Mouse (Mus musculus): ENCODE measurements at regions not wholly inside any gene's neighbourhood (a gene's known extent, or its start where the extent isn't known, plus 50 kb on each side); places are given as distances from the start of the nearest gene placed in this dataset.
"Not testable (repeated sequence)": the region's sequence is repeated elsewhere in the genome, so short reads cannot be mapped to it uniquely, and the experiment has no call there.

DNA sequence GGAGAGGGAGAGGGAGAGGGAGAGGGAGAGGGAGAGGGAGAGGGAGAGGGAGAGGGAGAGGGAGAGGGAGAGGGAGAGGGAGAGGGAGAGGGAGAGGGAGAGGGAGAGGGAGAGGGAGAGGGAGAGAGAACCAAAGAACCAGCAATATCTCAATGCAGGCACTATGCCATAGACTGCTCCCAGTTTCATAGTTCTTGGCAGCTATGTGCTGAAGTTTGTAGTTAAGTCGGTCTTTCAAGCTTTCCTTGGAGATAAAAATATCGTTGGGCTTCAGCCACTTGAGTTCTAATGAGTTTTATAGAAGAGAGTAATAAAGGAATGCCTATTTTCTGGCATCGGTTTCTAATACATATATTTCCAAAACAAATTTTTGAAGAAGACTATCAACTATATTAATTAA is 888.7 kb downstream of the Robo2 start:
- H3K4me1 ChIP-seq (ENCODE audit: control insufficient read depth, insufficient read depth, insufficient read length, low read length); H3K4me3 ChIP-seq (ENCODE audit: insufficient read depth, low read depth, low read length); H3K27ac ChIP-seq (replicated peaks; ENCODE audit: low read depth, low read length): not testable (repeated sequence)

DNA sequence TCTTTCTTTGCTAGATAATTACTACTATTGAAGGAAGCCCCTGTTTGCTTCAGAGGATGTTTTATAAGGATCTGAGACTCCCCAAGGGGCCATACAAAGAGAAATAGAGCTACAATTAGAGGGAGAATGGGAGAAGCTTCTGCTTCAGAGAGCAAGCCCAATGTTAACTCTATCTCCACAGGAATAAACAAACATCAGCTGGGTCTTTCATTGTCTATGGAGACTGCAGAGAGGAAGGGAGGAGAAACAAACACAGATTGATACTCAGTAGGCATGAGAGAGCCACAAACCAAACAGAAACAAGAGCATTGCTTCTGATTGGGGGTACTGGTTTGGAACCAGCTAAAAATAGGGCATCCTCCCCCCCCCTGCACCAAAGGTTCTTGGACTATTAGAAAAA is 906.9 kb downstream of the Robo2 start:
- H3K4me3 ChIP-seq (ENCODE audit: insufficient read depth, low read depth, low read length), result no peak overlapping the region
- H3K4me1 ChIP-seq (ENCODE audit: control insufficient read depth, insufficient read depth, insufficient read length, low read length), result no peaks in the 10 kb centered on the region
- H3K27ac ChIP-seq (replicated peaks; ENCODE audit: low read depth, low read length), result no peak overlapping the region

DNA sequence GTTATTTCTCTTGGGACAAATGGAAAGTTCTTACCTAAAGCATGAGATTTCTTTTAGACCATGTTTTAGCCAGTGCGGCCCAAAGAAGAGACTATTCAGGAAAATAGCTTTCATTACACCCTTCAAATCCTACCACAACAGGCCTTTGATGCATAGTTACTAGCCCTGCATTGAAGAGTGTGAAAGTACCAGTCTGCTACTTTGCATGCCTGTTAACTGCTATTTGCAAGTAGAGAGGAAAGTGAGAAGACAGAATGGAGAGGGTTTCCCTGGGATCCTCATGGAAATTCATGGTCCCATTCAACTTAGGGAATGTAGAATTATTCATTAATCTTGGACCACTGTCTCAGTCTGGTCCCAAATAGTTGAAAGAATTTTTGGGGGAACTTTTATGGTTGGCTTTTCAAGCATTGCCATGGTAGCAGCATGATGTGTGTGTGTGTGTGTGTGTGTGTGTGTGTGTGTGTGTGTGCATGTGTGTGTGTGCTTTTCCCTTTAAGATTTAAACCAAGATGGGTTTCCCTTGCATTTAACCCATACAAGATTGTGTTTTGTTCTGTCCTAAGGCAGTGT is 912.9 kb downstream of the Robo2 start:
- no peaks in the 10 kb centered on the region for H3K4me1 ChIP-seq (ENCODE audit: control insufficient read depth, insufficient read depth, insufficient read length, low read length)
- no peak overlapping the region for H3K27ac ChIP-seq (replicated peaks; ENCODE audit: low read depth, low read length)
- H3K4me3 ChIP-seq (ENCODE audit: insufficient read depth, low read depth, low read length), result no peak overlapping the region

DNA sequence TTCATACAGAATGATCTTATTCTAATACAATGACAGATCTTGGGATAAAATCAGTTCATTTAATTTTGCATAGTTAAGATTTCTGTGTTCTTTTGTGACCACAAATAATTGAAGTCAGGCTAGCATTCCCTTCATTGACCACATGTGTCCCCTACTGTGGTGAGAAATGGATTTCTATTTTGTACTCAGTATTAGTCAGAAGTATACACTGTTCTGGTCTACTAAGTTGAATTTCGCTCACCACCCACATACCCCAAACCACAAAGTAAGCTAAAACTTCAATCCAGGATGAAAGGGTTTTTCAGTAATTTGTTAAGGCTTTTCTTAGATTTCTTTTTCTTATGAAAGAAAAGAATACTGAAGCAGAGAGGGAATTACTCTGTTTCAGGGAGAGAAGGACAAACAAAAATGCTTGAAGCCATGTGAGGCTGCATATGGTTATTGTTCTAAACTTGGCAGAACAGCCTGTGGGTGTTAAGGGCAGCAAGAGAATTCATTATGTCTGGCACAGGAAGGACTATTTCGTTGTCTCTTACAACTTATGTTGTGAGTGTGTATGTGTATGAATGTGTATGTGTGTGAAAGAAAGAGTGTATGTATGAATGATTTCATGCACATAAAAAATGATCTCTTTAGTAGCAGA is 928.3 kb downstream of the Robo2 start:
- Histone ChIP-seq H3K27ac (replicated peaks; ENCODE audit: low read depth, low read length) (no peak overlapping the region), H3K4me1 (ENCODE audit: control insufficient read depth, insufficient read depth, insufficient read length, low read length) (no peaks in the 10 kb centered on the region), H3K4me3 (ENCODE audit: insufficient read depth, low read depth, low read length) (no peak overlapping the region)

DNA sequence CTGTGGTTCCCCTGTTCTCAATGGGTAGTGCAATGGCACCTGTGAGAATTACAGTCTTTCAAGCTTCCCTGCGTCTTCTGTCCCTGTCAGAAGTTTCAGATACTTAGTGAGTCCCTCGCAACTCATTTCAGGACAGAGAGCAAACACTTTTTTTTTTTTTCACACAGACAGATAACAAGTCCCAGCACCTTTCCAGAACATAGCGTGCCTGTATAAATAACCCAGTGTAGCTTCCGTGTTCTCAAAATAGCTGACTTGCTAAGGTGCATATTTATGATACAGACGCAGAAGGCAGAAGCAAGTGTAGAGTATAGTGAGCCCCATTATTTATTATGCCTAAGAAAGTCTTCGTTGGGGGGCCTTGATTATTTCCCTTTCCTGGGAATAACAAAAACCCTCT is 929.4 kb downstream of the Robo2 start:
- Histone ChIP-seq H3K4me3 (ENCODE audit: insufficient read depth, low read depth, low read length) (no peak overlapping the region), H3K27ac (replicated peaks; ENCODE audit: low read depth, low read length) (no peak overlapping the region), H3K4me1 (ENCODE audit: control insufficient read depth, insufficient read depth, insufficient read length, low read length) (peaks cover 2% of the 10 kb centered on the region; the same call in 1 of the 2 replicates)

DNA sequence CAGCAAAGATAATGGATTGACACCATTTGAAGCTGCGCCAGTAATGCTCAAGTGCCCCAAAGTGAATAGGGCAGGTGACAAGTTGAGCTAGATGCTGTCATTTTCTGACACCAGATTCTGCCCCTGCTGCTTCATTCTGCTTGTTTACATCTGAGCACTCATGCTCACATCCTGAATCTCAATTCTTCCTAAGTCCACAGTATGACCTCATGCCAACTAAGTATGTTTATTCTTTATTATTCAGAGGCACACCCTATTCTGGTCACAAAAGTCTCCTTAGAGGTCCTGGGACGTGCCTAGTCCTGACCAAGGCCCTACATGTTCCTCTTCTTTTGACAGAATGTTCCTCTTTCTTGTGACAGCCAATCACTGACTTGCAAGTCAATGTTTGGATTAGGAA is 938.1 kb downstream of the Robo2 start:
- no peak overlapping the region for H3K4me3 ChIP-seq (ENCODE audit: insufficient read depth, low read depth, low read length)
- no peak overlapping the region for H3K27ac ChIP-seq (replicated peaks; ENCODE audit: low read depth, low read length)
- H3K4me1 ChIP-seq (ENCODE audit: control insufficient read depth, insufficient read depth, insufficient read length, low read length), result peaks cover 8% of the 10 kb centered on the region

DNA sequence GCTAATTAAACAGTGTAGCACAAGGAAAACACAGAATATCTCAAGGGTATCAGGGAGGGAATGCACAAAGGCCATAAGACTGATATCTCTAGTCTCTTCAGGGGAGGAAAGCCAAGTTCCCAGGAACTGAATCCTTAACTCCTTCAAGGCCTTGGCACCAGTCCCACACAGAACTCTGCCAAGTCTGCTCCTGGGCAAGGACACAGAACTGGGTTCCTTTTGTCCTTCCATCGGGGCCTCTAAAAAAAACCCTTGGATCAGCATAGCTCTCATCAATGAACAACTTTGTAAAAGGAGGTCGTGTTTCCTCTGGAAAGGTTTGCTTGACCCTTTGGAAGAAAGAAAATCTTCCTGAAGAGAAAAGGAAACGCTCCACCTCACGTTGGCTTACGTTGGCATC is 940.1 kb downstream of the Robo2 start:
- Histone ChIP-seq H3K4me3 (ENCODE audit: insufficient read depth, low read depth, low read length) (no peak overlapping the region), H3K4me1 (ENCODE audit: control insufficient read depth, insufficient read depth, insufficient read length, low read length) (peaks cover 5% of the 10 kb centered on the region; the same call in 1 of the 2 replicates), H3K27ac (replicated peaks; ENCODE audit: low read depth, low read length) (no peak overlapping the region)

DNA sequence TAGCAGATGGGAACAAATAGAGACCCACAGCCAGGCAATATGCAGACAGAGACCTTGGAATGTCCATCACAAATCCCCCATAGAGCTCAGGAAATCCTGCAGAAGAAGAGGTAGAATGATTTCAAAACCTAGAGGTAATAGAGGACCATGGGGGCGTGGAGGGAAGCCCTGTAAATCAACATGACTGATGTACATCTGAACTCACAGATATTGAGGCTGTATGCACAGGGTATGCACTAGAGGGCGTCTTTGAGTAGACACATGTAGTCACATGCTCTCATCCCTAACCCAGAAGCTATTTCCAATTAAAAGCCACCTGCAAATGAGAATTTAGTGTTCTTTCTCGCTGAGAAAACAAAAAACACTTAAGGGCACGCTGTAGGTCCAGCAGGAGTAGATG is 941.1 kb downstream of the Robo2 start:
- H3K4me3 ChIP-seq (ENCODE audit: insufficient read depth, low read depth, low read length), result no peak overlapping the region
- no peak overlapping the region for H3K27ac ChIP-seq (replicated peaks; ENCODE audit: low read depth, low read length)
- peaks cover 5% of the 10 kb centered on the region; the same call in 1 of the 2 replicates for H3K4me1 ChIP-seq (ENCODE audit: control insufficient read depth, insufficient read depth, insufficient read length, low read length)

DNA sequence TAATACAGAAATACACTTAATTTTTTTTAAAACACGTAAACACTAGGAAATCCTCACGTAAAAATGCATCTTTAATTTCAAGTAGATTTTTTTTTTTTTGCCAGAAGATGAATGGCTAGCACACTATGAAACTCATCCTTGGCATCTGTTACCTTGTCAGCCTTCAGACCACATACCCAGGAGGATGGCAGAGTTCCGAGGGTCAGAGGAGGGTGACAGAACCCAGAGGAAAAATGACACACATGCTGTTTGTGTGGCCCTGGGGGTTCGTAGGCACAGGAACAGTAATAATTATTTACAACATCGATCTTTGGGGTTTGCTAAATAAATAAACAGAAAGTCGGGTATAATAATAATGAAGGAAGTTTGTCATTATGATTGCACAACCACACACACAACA is 945.3 kb downstream of the Robo2 start:
- Histone ChIP-seq H3K27ac (replicated peaks; ENCODE audit: low read depth, low read length) (no peak overlapping the region), H3K4me3 (ENCODE audit: insufficient read depth, low read depth, low read length) (no peak overlapping the region), H3K4me1 (ENCODE audit: control insufficient read depth, insufficient read depth, insufficient read length, low read length) (no peaks in the 10 kb centered on the region)

DNA sequence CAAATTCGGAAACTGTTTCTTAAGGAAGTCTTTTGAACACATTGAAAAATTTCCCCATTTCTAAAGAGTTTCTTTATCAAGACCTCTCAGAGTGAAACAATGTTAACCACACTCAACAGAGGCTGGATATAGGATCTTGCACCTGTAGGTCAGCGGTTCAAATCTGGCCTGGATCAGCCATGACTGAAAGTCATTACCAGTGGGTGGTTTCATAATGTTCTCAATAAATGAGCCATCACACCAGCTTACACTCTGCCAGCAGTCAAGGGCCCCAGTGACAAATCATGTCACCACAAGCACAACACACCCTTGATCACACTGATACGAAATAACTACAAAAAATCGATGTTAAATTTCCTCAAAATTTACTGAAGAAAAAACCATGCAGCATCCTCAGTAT is 949.1 kb downstream of the Robo2 start:
- H3K27ac ChIP-seq (replicated peaks; ENCODE audit: low read depth, low read length), result no peak overlapping the region
- H3K4me1 ChIP-seq (ENCODE audit: control insufficient read depth, insufficient read depth, insufficient read length, low read length), result no peaks in the 10 kb centered on the region

DNA sequence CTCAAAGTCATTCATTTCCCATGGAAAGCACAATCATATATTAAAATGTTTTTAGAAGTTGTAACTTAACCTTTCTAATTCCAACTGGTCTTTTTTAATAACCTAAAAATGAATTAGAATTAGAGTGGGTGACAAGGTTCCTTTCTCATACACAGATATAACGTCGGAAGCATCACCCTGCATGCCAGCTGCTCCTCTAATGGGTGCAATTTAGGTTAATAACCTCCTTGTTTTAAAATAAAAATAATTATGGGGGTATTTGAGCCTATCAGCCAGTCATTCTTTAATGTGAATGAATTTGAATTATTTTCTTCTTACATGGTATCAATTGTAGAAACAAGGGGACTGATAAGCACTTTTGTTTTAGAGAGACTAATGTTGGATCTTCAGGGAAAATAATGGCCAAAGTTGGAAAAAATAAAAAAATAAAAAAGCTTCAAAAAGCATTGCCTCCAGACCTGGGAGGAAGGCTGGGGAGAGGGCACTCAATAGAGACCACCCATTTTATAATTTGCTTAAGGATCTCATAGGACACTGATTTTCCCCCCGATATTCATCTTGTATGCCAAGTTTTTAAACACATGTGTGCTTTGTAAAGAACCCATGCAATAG is 960.9 kb downstream of the Robo2 start:
- no peak overlapping the region for H3K4me3 ChIP-seq (ENCODE audit: insufficient read depth, low read depth, low read length)
- H3K4me1 ChIP-seq (ENCODE audit: control insufficient read depth, insufficient read depth, insufficient read length, low read length), result no peaks in the 10 kb centered on the region
- H3K27ac ChIP-seq (replicated peaks; ENCODE audit: low read depth, low read length), result no peak overlapping the region

More for the DNA sequence above, 949.1 kb downstream of the Robo2 start:
- H3K4me3 ChIP-seq (ENCODE audit: insufficient read depth, low read depth, low read length), result no peak overlapping the region

DNA sequence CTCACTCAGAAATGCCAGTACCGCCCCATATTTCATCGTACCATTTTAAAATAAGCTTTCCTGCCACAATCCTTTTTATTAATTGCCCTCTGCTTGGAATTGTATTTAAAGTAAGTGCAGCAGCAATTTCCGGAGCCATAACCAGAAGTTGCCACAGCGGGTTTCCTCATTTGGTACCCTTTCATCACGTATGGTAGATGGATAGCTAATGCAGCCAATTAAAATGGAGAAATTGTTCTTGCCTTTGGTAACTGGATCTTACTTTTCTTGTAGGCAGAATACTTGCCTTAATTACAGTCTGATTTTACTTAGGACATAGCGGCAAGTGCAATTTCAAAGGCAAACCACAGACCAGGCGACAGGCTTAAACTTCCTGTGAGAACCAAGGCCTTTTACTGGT is 961.8 kb downstream of the Robo2 start:
- Histone ChIP-seq H3K4me3 (ENCODE audit: insufficient read depth, low read depth, low read length) (no peak overlapping the region), H3K27ac (replicated peaks; ENCODE audit: low read depth, low read length) (no peak overlapping the region), H3K4me1 (ENCODE audit: control insufficient read depth, insufficient read depth, insufficient read length, low read length) (no peaks in the 10 kb centered on the region)

DNA sequence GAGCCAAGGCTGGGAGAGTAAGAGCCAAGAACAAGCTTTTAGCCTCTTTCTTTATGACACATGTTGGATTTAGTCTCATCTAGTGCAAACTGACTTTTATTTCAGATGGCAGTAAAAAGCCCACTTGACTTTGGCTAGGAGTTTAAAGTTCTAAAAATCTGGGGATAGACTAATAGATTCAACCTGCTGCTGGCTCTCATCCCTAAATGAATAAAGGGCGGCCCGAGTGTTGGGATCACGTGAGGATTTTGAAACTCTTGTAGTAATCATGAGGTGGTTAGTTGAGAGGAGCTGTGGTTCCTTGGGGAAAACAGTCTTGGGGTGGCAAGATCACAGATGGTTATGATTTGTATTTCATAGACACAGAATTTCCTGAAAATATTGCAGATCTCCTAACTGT is 975.9 kb downstream of the Robo2 start:
- Histone ChIP-seq H3K4me3 (ENCODE audit: insufficient read depth, low read depth, low read length) (no peak overlapping the region), H3K27ac (replicated peaks; ENCODE audit: low read depth, low read length) (no peak overlapping the region), H3K4me1 (ENCODE audit: control insufficient read depth, insufficient read depth, insufficient read length, low read length) (no peaks in the 10 kb centered on the region)

DNA sequence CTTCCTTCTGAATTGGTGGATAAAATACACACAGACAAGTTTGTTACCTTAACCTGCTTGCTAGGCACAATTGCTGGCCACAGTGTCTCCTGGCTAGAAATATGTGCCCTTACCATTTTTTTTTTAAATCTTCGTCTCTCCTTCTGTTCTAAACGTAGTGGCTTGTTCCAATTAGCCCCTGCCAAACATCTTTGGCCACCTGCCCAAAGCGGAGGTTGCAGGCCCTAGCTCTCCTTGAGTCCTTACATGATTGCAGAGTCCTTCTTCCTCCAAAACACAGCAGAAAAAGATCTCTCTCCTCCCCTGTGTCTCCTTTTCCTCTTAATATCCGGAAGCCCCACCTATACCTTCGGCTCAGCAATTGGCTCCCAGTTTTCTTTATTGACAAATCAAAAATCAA is 986.8 kb downstream of the Robo2 start:
- Histone ChIP-seq H3K4me1 (ENCODE audit: control insufficient read depth, insufficient read depth, insufficient read length, low read length) (no peaks in the 10 kb centered on the region), H3K4me3 (ENCODE audit: insufficient read depth, low read depth, low read length) (no peak overlapping the region), H3K27ac (replicated peaks; ENCODE audit: low read depth, low read length) (no peak overlapping the region)

DNA sequence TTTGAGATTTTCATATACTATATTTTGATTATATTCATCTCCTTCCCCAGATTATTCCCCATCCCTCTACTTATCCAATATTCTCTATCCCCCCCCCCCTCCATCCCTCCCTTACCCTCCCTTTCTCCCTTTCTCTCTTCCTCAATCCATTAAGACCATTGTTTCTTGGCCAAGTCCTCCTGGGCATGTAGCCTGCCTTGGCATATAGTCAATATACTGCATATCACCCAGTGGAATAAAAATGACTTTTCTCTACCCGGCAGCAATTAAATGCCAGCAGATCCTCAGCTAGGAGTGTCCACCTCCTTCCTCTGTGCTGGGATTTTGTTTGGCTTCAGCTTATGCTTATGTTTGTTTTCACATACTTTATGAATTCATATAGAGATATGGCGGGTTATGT is 987.3 kb downstream of the Robo2 start:
- Histone ChIP-seq H3K4me1 (ENCODE audit: control insufficient read depth, insufficient read depth, insufficient read length, low read length) (no peaks in the 10 kb centered on the region), H3K4me3 (ENCODE audit: insufficient read depth, low read depth, low read length) (no peak overlapping the region), H3K27ac (replicated peaks; ENCODE audit: low read depth, low read length) (no peak overlapping the region)

DNA sequence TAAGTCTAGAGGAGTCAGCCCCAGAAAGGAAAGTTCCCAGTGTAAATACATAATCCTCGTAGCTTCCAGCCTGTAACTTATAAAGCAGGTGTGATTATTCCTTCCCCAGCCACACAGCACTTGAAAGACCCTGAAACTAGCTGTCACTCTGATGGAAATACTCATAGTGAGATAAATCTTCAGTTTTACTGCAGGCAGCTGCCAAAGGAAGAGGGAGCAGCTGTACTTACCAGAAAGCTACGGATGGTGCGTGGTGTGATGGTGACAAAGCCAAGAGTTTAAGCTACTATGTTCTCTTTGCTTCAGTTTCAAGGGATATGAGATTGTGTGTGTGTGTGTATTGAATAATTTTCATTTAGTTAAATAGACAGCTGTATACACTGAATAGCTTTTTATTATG is 1007.1 kb downstream of the Robo2 start:
- H3K4me3 ChIP-seq (ENCODE audit: insufficient read depth, low read depth, low read length), result no peak overlapping the region
- H3K27ac ChIP-seq (replicated peaks; ENCODE audit: low read depth, low read length), result no peak overlapping the region
- no peaks in the 10 kb centered on the region for H3K4me1 ChIP-seq (ENCODE audit: control insufficient read depth, insufficient read depth, insufficient read length, low read length)
